Mouse (Mus musculus) lung, adult 2 months (tissue): Measurements from ENCODE around the gene Syn1.

Experiments
- CTCF ChIP-seq: fragments of 200-500 bp; IDR thresholded peaks from 2 replicates; pipeline ENCODE4 v1.5.1; 2011; ENCODE audit warnings: mild to moderate bottlenecking, low read length, control low read depth; ENCODE audit not compliant: insufficient read depth
- POLR2A ChIP-seq: fragments of 200-500 bp; IDR thresholded peaks from 2 replicates; pipeline ENCODE4 v1.6.1; 2011; ENCODE audit warnings: low read depth, mild to moderate bottlenecking, control low read depth, low read length, borderline replicate concordance; ENCODE audit errors: extremely low read depth

GRCm38 (mm10) chrX:20920844-20921364 is at the start of gene Syn1:
- TF ChIP-seq POLR2A (no peak), CTCF (no peak)
